Mouse (Mus musculus): Measurements from ENCODE around the gene Dsn1. TPM values are rescaled to one million over a fixed set of nuclear protein-coding genes. Genes with fewer than 3 reads are reported as not detected.

The Dsn1 gene
- polyA plus RNA-seq, 1 experiment from 2014 or later: 37.6 TPM

GRCm38 (mm10) chr2:156987316-156987715 is 19.6 kb downstream of the Dsn1 start:
- WGBS: 55% methylated on average over 3 of the region's 3 CpGs
- no peak overlapping the region for H3K27ac ChIP-seq
- peaks cover 17% of the 10 kb centered on the region for H3K4me1 ChIP-seq
- H3K36me3 ChIP-seq: no peaks in the 10 kb centered on the region
- H3K9me3 ChIP-seq (replicated peaks): no peaks in the 10 kb centered on the region
- no peak overlapping the region for H3K4me2 ChIP-seq
- no peak overlapping the region for H3K9ac ChIP-seq
- no peak overlapping the region for H3K4me3 ChIP-seq (replicated peaks)
- H3K27me3 ChIP-seq: no peaks in the 10 kb centered on the region
- ATAC-seq (replicated peaks; ENCODE audit: low FRiP score): no peak

GRCm38 (mm10) chr2:156982864-156983263 is 24.1 kb downstream of the Dsn1 start:
- Histone ChIP-seq H3K27me3 (no peaks in the 10 kb centered on the region), H3K36me3 (no peaks in the 10 kb centered on the region), H3K9me3 (replicated peaks) (no peaks in the 10 kb centered on the region), H3K9ac (no peak overlapping the region), H3K4me2 (no peak overlapping the region), H3K4me3 (replicated peaks) (no peak overlapping the region), H3K27ac (no peak overlapping the region), H3K4me1 (peaks cover 6% of the 10 kb centered on the region; the same call in 1 of the 2 replicates)
- no peak for ATAC-seq (replicated peaks; ENCODE audit: low FRiP score)
- 69% methylated on average over 2 of the region's 2 CpGs for WGBS

GRCm38 (mm10) chr2:156981291-156981690 is 25.7 kb downstream of the Dsn1 start:
- Histone ChIP-seq H3K4me1 (peaks cover 12% of the 10 kb centered on the region; the same call in 1 of the 2 replicates), H3K27me3 (no peaks in the 10 kb centered on the region), H3K4me2 (no peak overlapping the region), H3K27ac (no peak overlapping the region), H3K9me3 (replicated peaks) (no peaks in the 10 kb centered on the region), H3K4me3 (replicated peaks) (no peak overlapping the region), H3K36me3 (no peaks in the 10 kb centered on the region), H3K9ac (no peak overlapping the region)
- no peak for ATAC-seq (replicated peaks; ENCODE audit: low FRiP score)
- WGBS: 84% methylated on average over 4 of the region's 4 CpGs

- no peaks in the 10 kb centered on the region for H3K27me3 ChIP-seq
- H3K27ac ChIP-seq: no peak overlapping the region
- H3K4me1 ChIP-seq: peaks cover 17% of the 10 kb centered on the region; the same call in 1 of the 2 replicates
- no peak overlapping the region for H3K4me2 ChIP-seq
- no peak for ATAC-seq (replicated peaks; ENCODE audit: low FRiP score)
- no peaks in the 10 kb centered on the region for H3K9me3 ChIP-seq (replicated peaks)
- no peak overlapping the region for H3K9ac ChIP-seq
- H3K4me3 ChIP-seq (replicated peaks): no peak overlapping the region
- H3K36me3 ChIP-seq: no peaks in the 10 kb centered on the region
- 77% methylated on average over 2 of the region's 2 CpGs for WGBS
These were observed 26.9 kb downstream of the Dsn1 start for GRCm38 (mm10) chr2:156980059-156980458.

GRCm38 (mm10) chr2:156976711-156977110 is 30.2 kb downstream of the Dsn1 start:
- Histone ChIP-seq H3K4me1 (peaks cover 13% of the 10 kb centered on the region; the same call in 1 of the 2 replicates), H3K27ac (no peak overlapping the region), H3K9me3 (replicated peaks) (no peaks in the 10 kb centered on the region), H3K27me3 (no peaks in the 10 kb centered on the region), H3K4me2 (no peak overlapping the region), H3K36me3 (no peaks in the 10 kb centered on the region), H3K9ac (no peak overlapping the region), H3K4me3 (replicated peaks) (no peak overlapping the region)
- no peak for ATAC-seq (replicated peaks; ENCODE audit: low FRiP score)

GRCm38 (mm10) chr2:156974967-156975366 is 32.0 kb downstream of the Dsn1 start:
- H3K27me3 ChIP-seq: no peaks in the 10 kb centered on the region
- H3K4me1 ChIP-seq: peaks cover 20% of the 10 kb centered on the region; the same call in 1 of the 2 replicates
- no peaks in the 10 kb centered on the region for H3K9me3 ChIP-seq (replicated peaks)
- no peak overlapping the region for H3K4me3 ChIP-seq (replicated peaks)
- WGBS: 21% methylated on average over 2 of the region's 2 CpGs
- H3K9ac ChIP-seq: no peak overlapping the region
- H3K27ac ChIP-seq: no peak overlapping the region
- ATAC-seq (replicated peaks; ENCODE audit: low FRiP score): no peak; the same call in 1 of the 2 replicates
- H3K36me3 ChIP-seq: no peaks in the 10 kb centered on the region
- H3K4me2 ChIP-seq: no peak overlapping the region

GRCm38 (mm10) chr2:156973316-156974100 is 33.4 kb downstream of the Dsn1 start:
- peaks cover 20% of the 10 kb centered on the region; the same call in 1 of the 2 replicates for H3K4me1 ChIP-seq
- H3K9me3 ChIP-seq (replicated peaks): no peaks in the 10 kb centered on the region
- no peaks in the 10 kb centered on the region for H3K36me3 ChIP-seq
- 87% methylated on average over 5 of the region's 5 CpGs for WGBS
- no peak overlapping the region for H3K27ac ChIP-seq
- H3K4me3 ChIP-seq (replicated peaks): no peak overlapping the region
- no peaks in the 10 kb centered on the region for H3K27me3 ChIP-seq
- no peak for ATAC-seq (replicated peaks; ENCODE audit: low FRiP score)
- H3K4me2 ChIP-seq: no peak overlapping the region
- no peak overlapping the region for H3K9ac ChIP-seq

GRCm38 (mm10) chr2:156970253-156970652 is 36.7 kb downstream of the Dsn1 start:
- WGBS: 63% methylated on average over 7 of the region's 7 CpGs
- Histone ChIP-seq H3K27me3 (no peaks in the 10 kb centered on the region), H3K4me2 (no peak overlapping the region), H3K9ac (no peak overlapping the region), H3K4me3 (replicated peaks) (no peak overlapping the region), H3K27ac (no peak overlapping the region), H3K9me3 (replicated peaks) (no peaks in the 10 kb centered on the region), H3K36me3 (no peaks in the 10 kb centered on the region), H3K4me1 (0 out of 2 replicates have a peak, but pooled peaks cover 10% of the 10 kb centered on the region)
- ATAC-seq (replicated peaks; ENCODE audit: low FRiP score): no peak

- Histone ChIP-seq H3K4me1 (0 out of 2 replicates have a peak, but pooled peaks cover 7% of the 10 kb centered on the region), H3K27me3 (no peaks in the 10 kb centered on the region), H3K9me3 (replicated peaks) (no peaks in the 10 kb centered on the region), H3K27ac (no peak overlapping the region), H3K4me3 (replicated peaks) (no peak overlapping the region), H3K4me2 (no peak overlapping the region), H3K9ac (no peak overlapping the region), H3K36me3 (no peaks in the 10 kb centered on the region)
- WGBS: 81% methylated on average over 4 of the region's 4 CpGs
- ATAC-seq (replicated peaks; ENCODE audit: low FRiP score): no peak
These were observed 38.5 kb downstream of the Dsn1 start for GRCm38 (mm10) chr2:156968501-156968900.

GRCm38 (mm10) chr2:156967388-156967787 is 39.6 kb downstream of the Dsn1 start:
- no peak overlapping the region for H3K27ac ChIP-seq
- H3K27me3 ChIP-seq: no peaks in the 10 kb centered on the region
- ATAC-seq (replicated peaks; ENCODE audit: low FRiP score): no peak
- H3K4me1 ChIP-seq: 0 out of 2 replicates have a peak, but pooled peaks cover 7% of the 10 kb centered on the region
- no peak overlapping the region for H3K9ac ChIP-seq
- 77% methylated on average over 6 of the region's 6 CpGs for WGBS
- H3K36me3 ChIP-seq: no peaks in the 10 kb centered on the region
- no peaks in the 10 kb centered on the region for H3K9me3 ChIP-seq (replicated peaks)
- H3K4me2 ChIP-seq: no peak overlapping the region
- H3K4me3 ChIP-seq (replicated peaks): no peak overlapping the region

- Histone ChIP-seq H3K27ac (no peak overlapping the region), H3K27me3 (no peaks in the 10 kb centered on the region), H3K4me2 (no peak overlapping the region), H3K4me3 (replicated peaks) (no peak overlapping the region), H3K9ac (no peak overlapping the region), H3K9me3 (replicated peaks) (no peaks in the 10 kb centered on the region), H3K36me3 (no peaks in the 10 kb centered on the region), H3K4me1 (no peaks in the 10 kb centered on the region)
- WGBS: 89% methylated on average over 7 of the region's 7 CpGs
- ATAC-seq (replicated peaks; ENCODE audit: low FRiP score): no peak
These were observed 43.1 kb downstream of the Dsn1 start for GRCm38 (mm10) chr2:156963891-156964290.

- H3K27me3 ChIP-seq: no peaks in the 10 kb centered on the region
- WGBS: 85% methylated on average over 9 of the region's 9 CpGs
- H3K36me3 ChIP-seq: 0 out of 2 replicates have a peak, but pooled peaks cover 6% of the 10 kb centered on the region
- H3K9me3 ChIP-seq (replicated peaks): no peaks in the 10 kb centered on the region
- no peak overlapping the region for H3K9ac ChIP-seq
- H3K4me1 ChIP-seq: no peaks in the 10 kb centered on the region
- ATAC-seq (replicated peaks; ENCODE audit: low FRiP score): no peak
- H3K27ac ChIP-seq: no peak overlapping the region
- H3K4me2 ChIP-seq: no peak overlapping the region
- no peak overlapping the region for H3K4me3 ChIP-seq (replicated peaks)
These were observed 48.3 kb downstream of the Dsn1 start for GRCm38 (mm10) chr2:156958496-156959252.

Measured in kidney, embryonic 15.5 days (tissue).